Mouse (Mus musculus): Measurements from ENCODE around the gene Brd3.
"Not testable (repeated sequence)": the region's sequence is repeated elsewhere in the genome, so short reads cannot be mapped to it uniquely, and the experiment has no call there.

The Brd3 gene

GRCm38 (mm10) chr2:27507562-27507961, at the start of gene Brd3:
Gene Brd3, minus strand, starts transcription at chr2:27507662.
- in situ Hi-C loops (cut with MboI; ENCODE audit: low pct_unique_long_range_greater_than_20kb in 1 of 2, low sequenced_read_pairs in 2 of 2, unreplicated experiment in 1 of 2) = no loop called here

GRCm38 (mm10) chr2:27556921-27557320, 49.5 kb upstream of the Brd3 start:
- in situ Hi-C loops (cut with MboI; ENCODE audit: low pct_unique_long_range_greater_than_20kb in 1 of 2, low sequenced_read_pairs in 2 of 2, unreplicated experiment in 1 of 2) = loop anchor here (5.0 to 10.0 kb wide), 3 partner anchors 195 to 418 kb away; no protein-coding TSS in a partner anchor

- in situ Hi-C loops (cut with MboI; ENCODE audit: low pct_unique_long_range_greater_than_20kb in 1 of 2, low sequenced_read_pairs in 2 of 2, unreplicated experiment in 1 of 2) = loop anchor here in 1 of 2 experiments (5.0 to 10.0 kb wide), 2 partner anchors 218 to 420 kb away; no protein-coding TSS in a partner anchor
Measured at GRCm38 (mm10) chr2:27554308-27554707, 46.8 kb upstream of the Brd3 start.

- in situ Hi-C loops (cut with MboI; ENCODE audit: low pct_unique_long_range_greater_than_20kb in 1 of 2, low sequenced_read_pairs in 2 of 2, unreplicated experiment in 1 of 2) = loop anchor here in 1 of 2 experiments (5.0 to 10.0 kb wide), 2 partner anchors 220 to 422 kb away; no protein-coding TSS in a partner anchor
Measured at GRCm38 (mm10) chr2:27552620-27553287, 45.3 kb upstream of the Brd3 start.

DNA sequence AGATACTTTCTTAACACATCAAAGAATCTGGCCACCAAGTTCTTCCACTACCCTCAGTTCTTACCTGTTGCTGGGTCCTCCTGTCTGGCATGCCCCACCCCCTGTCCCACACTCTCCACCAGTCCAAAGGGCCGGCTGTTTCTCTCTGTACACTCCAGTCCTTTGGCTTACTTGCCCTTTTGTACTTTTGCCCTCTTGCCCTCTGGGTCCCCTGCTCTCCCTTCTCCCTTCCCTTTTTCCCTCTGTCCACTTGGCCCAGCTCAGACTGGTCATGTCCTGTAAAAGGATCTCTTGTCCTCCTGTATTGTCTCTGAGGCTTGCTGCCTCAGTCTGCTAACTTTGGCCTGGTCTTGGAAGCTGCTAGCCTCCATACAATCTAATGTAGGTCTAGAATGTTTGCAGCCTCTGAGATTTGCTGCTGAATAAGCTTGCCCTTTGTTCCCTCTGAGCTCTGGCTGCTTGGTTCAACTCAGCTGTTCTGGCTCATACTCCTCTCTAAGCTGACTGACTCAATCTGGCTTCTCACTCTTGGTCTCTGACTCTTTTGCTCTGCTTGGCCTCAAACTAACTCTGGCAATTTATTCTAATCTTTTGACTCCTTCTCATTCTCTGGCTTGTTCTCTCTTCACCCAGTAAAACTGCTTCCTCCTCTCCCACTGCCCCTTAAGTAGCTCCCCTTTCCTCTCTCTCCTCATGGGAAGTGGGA, 41.4 kb upstream of the Brd3 start:
- in situ Hi-C loops (cut with MboI; ENCODE audit: low pct_unique_long_range_greater_than_20kb in 1 of 2, low sequenced_read_pairs in 2 of 2, unreplicated experiment in 1 of 2) = no loop called here

DNA sequence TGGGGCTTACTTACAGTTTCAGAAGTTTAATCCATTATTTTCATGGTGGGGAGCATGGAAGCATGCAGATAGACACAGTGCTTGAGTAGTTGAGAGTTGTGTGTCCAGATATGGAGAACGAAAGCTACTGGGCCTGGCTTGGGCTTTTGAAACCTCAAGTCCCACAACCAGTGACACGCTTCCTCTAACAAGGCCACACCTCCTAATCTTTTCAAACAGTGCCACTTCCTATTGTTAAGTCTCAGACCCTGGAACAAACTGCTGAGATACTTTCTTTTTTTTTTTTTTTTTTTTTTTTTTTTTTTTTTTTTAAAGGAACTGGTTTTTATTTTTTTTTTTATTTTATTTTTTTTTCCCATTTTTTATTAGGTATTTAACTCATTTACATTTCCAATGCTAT, 40.5 kb upstream of the Brd3 start:
- in situ Hi-C loops (cut with MboI; ENCODE audit: low pct_unique_long_range_greater_than_20kb in 1 of 2, low sequenced_read_pairs in 2 of 2, unreplicated experiment in 1 of 2) = no loop called here

DNA sequence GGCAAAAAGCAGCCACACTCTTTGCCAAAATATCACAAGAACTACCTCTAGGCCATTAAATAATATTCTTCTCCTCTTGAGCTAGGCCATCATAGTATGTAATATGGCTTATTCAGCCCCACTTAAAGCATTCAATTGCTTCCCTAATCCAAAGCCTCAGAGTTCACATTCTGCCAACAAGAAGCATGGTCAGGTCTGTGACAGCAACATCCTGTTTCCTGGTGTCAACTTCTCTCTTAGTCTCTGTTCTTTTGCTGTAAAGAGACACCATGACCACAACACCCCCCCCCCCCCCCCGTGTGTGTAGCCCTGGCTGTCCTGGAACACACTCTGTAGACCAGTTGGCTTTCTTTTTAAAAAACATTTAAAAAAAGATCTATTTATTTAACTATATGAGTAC, 39.9 kb upstream of the Brd3 start:
- in situ Hi-C loops (cut with MboI; ENCODE audit: low pct_unique_long_range_greater_than_20kb in 1 of 2, low sequenced_read_pairs in 2 of 2, unreplicated experiment in 1 of 2) = no loop called here

DNA sequence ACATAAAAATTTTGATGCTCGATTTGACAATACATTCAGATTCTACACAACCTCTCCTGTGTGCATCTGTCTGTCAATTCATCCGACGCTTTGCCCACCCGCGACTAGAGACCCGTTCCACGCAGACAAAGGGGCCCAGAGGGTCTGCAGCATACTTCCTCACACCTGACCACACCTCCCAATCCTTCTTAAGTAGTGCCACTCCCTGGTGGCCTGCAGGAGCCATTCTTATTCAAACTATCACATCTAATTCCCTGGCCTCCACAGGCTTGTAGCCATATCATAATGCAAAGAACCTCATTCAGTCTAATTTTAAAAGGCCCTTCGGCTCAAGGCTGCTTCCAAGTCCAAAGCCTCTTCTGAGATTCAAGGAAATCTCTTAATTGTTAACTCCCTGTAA, 38.6 kb upstream of the Brd3 start:
- in situ Hi-C loops (cut with MboI; ENCODE audit: low pct_unique_long_range_greater_than_20kb in 1 of 2, low sequenced_read_pairs in 2 of 2, unreplicated experiment in 1 of 2) = not testable (repeated sequence)

DNA sequence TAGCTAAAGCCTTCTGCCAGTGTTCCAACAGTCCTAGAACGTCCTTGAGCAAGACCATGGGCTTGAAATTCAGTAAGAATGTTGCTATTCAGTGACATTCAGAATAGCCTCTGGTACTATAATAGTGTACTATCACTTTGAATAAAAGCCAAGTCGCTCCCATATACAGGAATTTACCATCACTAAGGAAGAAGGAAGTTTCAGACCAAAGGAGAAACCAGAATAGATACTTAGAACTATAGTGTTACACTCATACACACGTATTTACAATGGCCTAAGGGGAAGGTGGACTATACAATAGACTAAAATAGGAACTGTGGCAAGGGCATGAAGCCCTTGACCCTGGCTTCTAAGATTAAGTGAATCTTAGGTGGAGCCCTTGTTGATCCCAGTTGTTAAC, 38.1 kb upstream of the Brd3 start:
- in situ Hi-C loops (cut with MboI; ENCODE audit: low pct_unique_long_range_greater_than_20kb in 1 of 2, low sequenced_read_pairs in 2 of 2, unreplicated experiment in 1 of 2) = not testable (repeated sequence)

DNA sequence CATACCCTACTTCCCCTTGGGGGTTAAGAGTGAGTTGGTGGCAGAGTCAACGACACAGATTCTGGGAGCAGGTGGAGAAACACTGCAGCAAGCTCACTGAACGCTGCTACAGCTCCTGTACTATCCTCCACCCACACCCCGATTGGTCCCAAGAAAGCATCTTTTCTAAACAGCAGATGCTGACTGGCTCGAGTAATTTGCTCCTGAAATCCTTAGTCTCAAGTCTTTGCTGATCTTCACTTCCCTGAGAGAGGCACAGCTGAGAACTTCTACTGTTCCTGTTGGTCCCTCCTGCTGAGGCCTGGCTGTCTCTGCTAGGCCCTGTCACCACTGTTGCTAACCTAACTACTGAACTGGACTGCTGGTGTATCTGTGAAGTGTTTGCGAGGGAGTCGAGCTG, 37.2 kb upstream of the Brd3 start:
- in situ Hi-C loops (cut with MboI; ENCODE audit: low pct_unique_long_range_greater_than_20kb in 1 of 2, low sequenced_read_pairs in 2 of 2, unreplicated experiment in 1 of 2) = no loop called here

DNA sequence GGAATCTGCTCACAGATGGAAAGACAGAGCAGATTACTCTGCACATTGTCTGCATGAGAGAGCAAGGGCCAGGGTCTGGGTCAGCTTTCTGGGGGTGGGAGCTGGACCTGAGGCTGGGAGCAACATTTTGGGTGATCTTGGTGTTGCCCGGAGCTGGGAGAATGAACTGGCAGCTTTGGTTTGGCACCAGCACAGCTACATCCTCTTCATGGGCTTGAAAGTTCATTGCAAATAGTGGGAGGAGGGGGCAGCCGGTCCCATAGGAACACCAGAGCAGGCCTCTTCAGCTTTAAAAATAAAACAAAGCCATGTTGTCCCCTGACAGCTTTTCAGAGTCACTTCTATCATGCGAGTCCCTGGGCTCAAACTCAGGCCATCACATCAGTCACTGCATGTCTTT, 33.8 kb upstream of the Brd3 start:
- in situ Hi-C loops (cut with MboI; ENCODE audit: low pct_unique_long_range_greater_than_20kb in 1 of 2, low sequenced_read_pairs in 2 of 2, unreplicated experiment in 1 of 2) = no loop called here

DNA sequence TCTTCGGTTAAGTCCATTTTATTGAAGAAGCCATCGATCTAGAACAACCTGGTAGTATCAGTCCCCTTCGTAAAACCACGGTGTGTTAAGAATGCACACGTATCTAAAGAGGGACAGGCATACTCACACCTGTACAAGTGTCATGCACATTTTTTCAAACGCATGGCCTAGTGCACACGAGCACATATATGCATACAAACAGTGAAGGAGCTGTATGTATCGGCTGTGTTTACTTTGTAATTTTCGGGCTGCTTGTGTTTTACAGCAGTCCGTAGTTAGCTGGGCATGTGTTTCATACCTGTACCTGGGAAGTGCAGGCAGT, 33.0 kb upstream of the Brd3 start:
- in situ Hi-C loops (cut with MboI; ENCODE audit: low pct_unique_long_range_greater_than_20kb in 1 of 2, low sequenced_read_pairs in 2 of 2, unreplicated experiment in 1 of 2) = no loop called here

- in situ Hi-C loops (cut with MboI; ENCODE audit: low pct_unique_long_range_greater_than_20kb in 1 of 2, low sequenced_read_pairs in 2 of 2, unreplicated experiment in 1 of 2) = no loop called here
Measured at GRCm38 (mm10) chr2:27539772-27540514, 32.5 kb upstream of the Brd3 start.

GRCm38 (mm10) chr2:27539336-27539735, 31.9 kb upstream of the Brd3 start:
- in situ Hi-C loops (cut with MboI; ENCODE audit: low pct_unique_long_range_greater_than_20kb in 1 of 2, low sequenced_read_pairs in 2 of 2, unreplicated experiment in 1 of 2) = no loop called here

GRCm38 (mm10) chr2:27538455-27539330, 31.2 kb upstream of the Brd3 start:
- in situ Hi-C loops (cut with MboI; ENCODE audit: low pct_unique_long_range_greater_than_20kb in 1 of 2, low sequenced_read_pairs in 2 of 2, unreplicated experiment in 1 of 2) = not testable (repeated sequence)

- in situ Hi-C loops (cut with MboI; ENCODE audit: low pct_unique_long_range_greater_than_20kb in 1 of 2, low sequenced_read_pairs in 2 of 2, unreplicated experiment in 1 of 2) = no loop called here
Measured at GRCm38 (mm10) chr2:27518283-27518682, 10.8 kb upstream of the Brd3 start.

DNA sequence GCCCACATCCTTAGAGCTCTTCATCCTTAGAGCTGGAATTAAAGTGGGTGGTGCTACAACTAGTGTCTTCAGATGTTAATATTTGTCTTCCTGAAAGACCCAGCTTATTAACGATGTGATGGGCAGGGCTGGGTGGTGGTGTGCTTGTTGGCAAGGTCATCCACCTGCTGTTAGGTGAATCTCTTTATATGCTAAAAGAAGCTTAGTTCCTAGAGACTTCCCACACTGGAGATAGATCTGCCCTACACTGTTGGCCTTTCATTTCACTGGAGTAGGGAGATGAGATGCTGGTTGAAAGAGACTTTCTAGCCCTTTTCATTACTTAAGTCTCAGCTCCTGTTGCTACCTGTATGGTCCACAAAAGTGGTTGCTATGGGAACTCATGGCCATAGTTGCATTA, 8.8 kb upstream of the Brd3 start:
- in situ Hi-C loops (cut with MboI; ENCODE audit: low pct_unique_long_range_greater_than_20kb in 1 of 2, low sequenced_read_pairs in 2 of 2, unreplicated experiment in 1 of 2) = no loop called here

GRCm38 (mm10) chr2:27515341-27516166, 8.1 kb upstream of the Brd3 start:
- in situ Hi-C loops (cut with MboI; ENCODE audit: low pct_unique_long_range_greater_than_20kb in 1 of 2, low sequenced_read_pairs in 2 of 2, unreplicated experiment in 1 of 2) = no loop called here

All from mouse embryonic stem cell (cell line).